Mouse (Mus musculus): ENCODE data around the gene Gng7. TPM values are rescaled to one million over a fixed set of nuclear protein-coding genes. Genes with fewer than 3 reads are reported as not detected.
A peak's percentile ranks its signal among the peaks of the same experiment; 100 is the strongest.
"Not testable (repeated sequence)": the region's sequence is repeated elsewhere in the genome, so short reads cannot be mapped to it uniquely, and the experiment has no call there.

Gene Gng7
- polyA plus RNA-seq, 1 experiment from 2014 or later = 11.3 TPM

DNA sequence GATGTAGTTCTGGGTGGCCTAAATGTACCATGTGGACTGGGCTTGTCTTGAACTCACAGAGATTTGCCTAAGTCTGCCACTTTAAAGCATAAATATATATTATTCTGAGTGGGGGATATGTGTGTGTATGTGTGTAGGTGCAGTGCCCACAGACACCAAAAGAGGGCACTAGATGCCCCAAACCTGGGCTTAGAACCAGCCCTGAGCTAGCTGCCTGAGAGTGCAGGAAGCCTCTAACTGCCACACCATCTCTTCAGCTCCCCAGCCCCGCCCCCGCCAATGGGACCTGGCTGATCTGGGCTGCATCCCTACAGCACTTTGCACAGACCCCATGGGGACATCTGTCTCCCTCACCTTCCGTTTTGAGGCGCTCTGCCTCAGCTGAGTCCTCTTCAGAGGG, 35.9 kb upstream of the Gng7 start:
- Histone ChIP-seq H3K4me1 (0 out of 2 replicates have a peak, but pooled peaks cover 2% of the 10 kb centered on the region), H3K4me2 (no peak overlapping the region), H3K27me3 (no peaks in the 10 kb centered on the region), H3K27ac (no peak overlapping the region), H3K9me3 (no peaks in the 10 kb centered on the region), H3K4me3 (no peak overlapping the region), H3K36me3 (peaks cover 88% of the 10 kb centered on the region), H3K9ac (no peak overlapping the region)
- no peak for ATAC-seq (ENCODE audit: insufficient number of reproducible peaks, insufficient read depth, low FRiP score, low TSS enrichment, low read depth)
- 83% methylated on average over 4 of the region's 4 CpGs for WGBS

DNA sequence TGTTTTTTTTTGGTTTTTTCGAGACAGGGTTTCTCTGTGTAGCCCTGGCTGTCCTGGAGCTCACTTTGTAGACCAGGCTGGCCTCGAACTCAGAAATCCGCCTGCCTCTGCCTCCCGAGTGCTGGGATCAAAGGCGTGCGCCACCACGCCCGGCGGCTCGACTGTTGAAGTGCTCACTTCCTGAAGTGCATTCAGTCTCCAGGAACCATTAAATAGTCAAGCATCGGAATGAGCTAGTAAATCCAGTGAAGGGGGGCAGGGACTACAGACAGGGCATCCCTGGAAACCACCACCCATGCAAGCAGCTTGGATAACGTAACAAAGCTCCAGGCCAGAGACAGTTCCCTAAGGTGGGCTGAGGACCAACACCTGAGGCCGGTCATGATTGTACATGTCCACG, 30.5 kb upstream of the Gng7 start:
- H3K9ac ChIP-seq; H3K4me1 ChIP-seq; H3K27me3 ChIP-seq; H3K4me2 ChIP-seq; ATAC-seq (ENCODE audit: insufficient number of reproducible peaks, insufficient read depth, low FRiP score, low TSS enrichment, low read depth); H3K4me3 ChIP-seq; H3K9me3 ChIP-seq; H3K27ac ChIP-seq: not testable (repeated sequence)
- H3K36me3 ChIP-seq = peaks cover 80% of the 10 kb centered on the region
- 91% methylated on average over 14 of the region's 14 CpGs for WGBS

DNA sequence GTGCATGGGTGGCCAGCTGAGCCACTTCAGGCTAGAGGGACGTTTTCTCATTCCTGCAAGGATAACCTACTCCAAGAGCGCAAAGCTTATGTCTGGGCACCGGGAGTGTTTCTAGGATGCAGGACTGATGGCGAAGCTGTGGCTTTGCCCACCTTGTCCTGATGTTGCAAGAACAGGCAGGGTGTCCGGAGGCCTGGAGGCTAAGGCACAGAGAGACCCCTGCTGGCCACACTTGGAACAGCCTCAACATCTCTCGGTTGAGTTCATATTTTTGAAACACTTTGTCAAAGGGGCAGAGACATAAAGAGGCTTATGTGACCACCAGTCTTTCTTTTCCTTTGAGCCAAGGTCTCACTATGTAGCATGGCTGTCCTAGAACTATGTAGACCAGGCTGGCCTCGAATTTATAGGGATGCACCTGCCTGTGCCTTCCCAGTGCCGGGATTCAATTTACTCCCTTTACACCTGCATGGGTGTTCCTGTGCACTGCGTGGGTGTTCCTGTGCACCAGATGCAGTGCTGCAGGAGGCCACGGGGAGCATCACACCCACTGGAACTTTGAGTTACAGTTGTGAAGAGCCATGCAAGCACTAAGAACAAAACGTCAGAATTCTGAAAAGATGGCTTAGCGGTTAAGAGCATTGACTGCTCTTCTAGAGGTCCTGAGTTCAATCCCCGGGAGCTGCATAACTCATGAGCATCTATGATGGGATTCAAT, 26.9 kb upstream of the Gng7 start:
- H3K9ac ChIP-seq = no peak overlapping the region
- no peak overlapping the region for H3K4me3 ChIP-seq
- H3K4me2 ChIP-seq = no peak overlapping the region
- no peak for ATAC-seq (ENCODE audit: insufficient number of reproducible peaks, insufficient read depth, low FRiP score, low TSS enrichment, low read depth)
- no peaks in the 10 kb centered on the region for H3K9me3 ChIP-seq
- H3K27ac ChIP-seq = no peak overlapping the region
- 33% methylated on average over 13 of the region's 13 CpGs for WGBS
- no peaks in the 10 kb centered on the region for H3K27me3 ChIP-seq
- peaks cover 44% of the 10 kb centered on the region for H3K36me3 ChIP-seq
- no peaks in the 10 kb centered on the region for H3K4me1 ChIP-seq

DNA sequence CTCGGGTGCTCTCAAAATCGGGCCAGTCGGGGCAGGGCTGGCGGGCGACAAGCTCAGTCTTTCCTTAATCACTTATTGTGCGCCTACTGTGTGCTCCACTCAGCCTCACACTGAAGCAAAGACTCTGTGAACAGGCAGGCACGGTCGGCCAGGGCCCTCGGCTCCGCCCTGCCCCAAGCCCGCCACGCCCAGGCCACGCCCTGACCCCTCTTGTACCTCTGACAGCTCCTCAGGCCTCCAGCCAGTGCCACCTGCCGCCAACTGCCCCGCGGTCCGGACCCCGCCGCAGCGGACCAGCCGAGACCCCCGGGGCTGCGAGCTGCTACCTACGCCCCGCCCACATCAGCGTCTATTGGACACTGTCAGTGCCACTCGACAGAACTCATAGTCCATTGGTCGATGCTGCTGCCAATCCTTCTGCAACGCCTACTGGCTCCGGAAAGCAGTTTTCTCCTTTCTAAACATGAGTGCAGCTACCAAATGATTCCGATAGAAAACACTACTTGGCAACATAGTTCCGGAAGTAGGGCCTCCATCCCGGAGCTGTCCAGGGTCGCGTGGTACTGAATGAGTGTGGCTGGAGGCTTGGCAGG, 22.3 kb upstream of the Gng7 start, which contains the start of gene Slc39a3:
Gene Slc39a3, minus strand, starts transcription at position 439 of the 593 bp plus-strand sequence.
- Histone ChIP-seq H3K27ac (no peak within 1 kb of the TSS), H3K4me2 (peak within 1 kb of the TSS; percentile 78), H3K9ac (peak within 1 kb of the TSS; percentile 84), H3K4me3 (peak within 1 kb of the TSS; percentile 87), H3K27me3 (no peaks in the 10 kb centered on the region), H3K36me3 (peaks cover 18% of the 10 kb centered on the region), H3K4me1 (0 out of 2 replicates have a peak, but pooled peaks cover 4% of the 10 kb centered on the region), H3K9me3 (no peaks in the 10 kb centered on the region)
- WGBS = under 1% methylated on average over 35 of the region's 35 CpGs
- peak; percentile 95 for ATAC-seq (ENCODE audit: insufficient number of reproducible peaks, insufficient read depth, low FRiP score, low TSS enrichment, low read depth)

DNA sequence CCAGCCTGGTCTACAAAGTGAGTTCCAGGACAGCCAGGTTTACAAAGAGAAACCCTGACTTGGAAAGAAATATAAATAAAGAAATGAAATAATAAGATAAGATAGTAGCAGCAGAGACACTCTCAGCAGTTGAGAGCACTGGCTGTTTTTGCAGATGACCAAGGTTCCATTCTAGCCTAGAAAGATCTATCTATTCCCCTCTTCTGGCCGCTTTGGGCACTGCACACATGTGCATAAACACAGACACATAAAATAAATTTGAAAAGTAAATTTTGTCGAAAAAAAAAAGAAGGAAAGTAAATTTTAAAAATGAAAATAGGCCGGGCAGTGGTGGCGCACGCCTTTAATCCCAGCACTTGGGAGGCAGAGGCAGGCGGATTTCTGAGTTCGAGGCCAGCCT, 21.5 kb upstream of the Gng7 start:
- WGBS = 74% methylated on average over 7 of the region's 7 CpGs
- no peak for ATAC-seq (ENCODE audit: insufficient number of reproducible peaks, insufficient read depth, low FRiP score, low TSS enrichment, low read depth)
- H3K4me1 ChIP-seq = 0 out of 2 replicates have a peak, but pooled peaks cover 4% of the 10 kb centered on the region
- no peak overlapping the region for H3K4me3 ChIP-seq
- H3K36me3 ChIP-seq = peaks cover 24% of the 10 kb centered on the region
- H3K4me2 ChIP-seq = no peak overlapping the region
- H3K27me3 ChIP-seq = no peaks in the 10 kb centered on the region
- no peak overlapping the region for H3K27ac ChIP-seq
- no peak overlapping the region for H3K9ac ChIP-seq
- no peaks in the 10 kb centered on the region for H3K9me3 ChIP-seq

DNA sequence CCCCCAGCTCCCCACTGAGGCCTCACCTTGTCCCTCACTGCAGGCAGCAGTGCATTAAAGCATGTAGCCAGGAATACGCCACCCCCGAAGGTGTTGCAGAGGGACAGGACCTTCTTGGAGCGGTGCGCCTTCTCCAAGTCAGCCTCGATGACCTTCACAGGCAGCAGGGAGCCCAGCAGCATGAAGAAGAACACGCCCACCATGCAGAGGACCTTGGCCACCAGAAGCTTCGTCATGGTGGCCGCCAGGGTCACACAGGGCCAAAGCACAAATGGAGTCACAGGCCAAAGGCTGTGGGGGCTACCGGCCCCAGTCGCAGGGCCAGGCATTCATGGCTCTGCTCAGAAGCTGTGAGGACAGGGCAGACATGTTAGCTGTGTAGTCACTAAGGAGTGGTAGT, 18.8 kb upstream of the Gng7 start:
- no peak overlapping the region for H3K4me2 ChIP-seq
- no peak overlapping the region for H3K27ac ChIP-seq
- no peak overlapping the region for H3K9ac ChIP-seq
- no peaks in the 10 kb centered on the region for H3K9me3 ChIP-seq
- H3K27me3 ChIP-seq = no peaks in the 10 kb centered on the region
- H3K36me3 ChIP-seq = peaks cover 43% of the 10 kb centered on the region
- no peak for ATAC-seq (ENCODE audit: insufficient number of reproducible peaks, insufficient read depth, low FRiP score, low TSS enrichment, low read depth)
- H3K4me1 ChIP-seq = 0 out of 2 replicates have a peak, but pooled peaks cover 4% of the 10 kb centered on the region
- no peak overlapping the region for H3K4me3 ChIP-seq
- WGBS = 79% methylated on average over 10 of the region's 10 CpGs

DNA sequence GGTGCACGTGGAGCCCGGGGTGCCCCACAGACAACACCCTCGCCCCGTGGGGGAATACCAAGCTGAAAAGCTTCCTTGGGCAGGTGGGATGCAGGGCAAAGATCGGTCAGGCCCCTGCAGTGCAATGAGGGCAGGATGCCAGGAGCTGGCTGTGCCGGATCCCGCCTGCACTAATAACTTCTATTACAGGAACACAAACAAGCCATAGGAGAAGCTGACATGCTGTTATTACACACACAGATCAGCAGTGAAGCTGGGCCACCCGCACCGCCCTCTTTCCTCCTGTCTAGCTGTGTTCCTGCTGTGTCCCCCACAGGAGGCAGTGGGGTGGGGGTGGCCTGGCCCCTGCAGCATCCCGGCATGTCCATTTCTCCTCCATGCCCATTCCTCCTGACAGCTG, 14.3 kb upstream of the Gng7 start:
- no peak for ATAC-seq (ENCODE audit: insufficient number of reproducible peaks, insufficient read depth, low FRiP score, low TSS enrichment, low read depth)
- Histone ChIP-seq H3K9me3 (no peaks in the 10 kb centered on the region), H3K4me2 (no peak overlapping the region), H3K9ac (no peak overlapping the region), H3K4me3 (no peak overlapping the region), H3K27ac (no peak overlapping the region), H3K4me1 (peaks cover 3% of the 10 kb centered on the region; the same call in 1 of the 2 replicates), H3K27me3 (peaks cover 25% of the 10 kb centered on the region), H3K36me3 (peaks cover 43% of the 10 kb centered on the region)
- WGBS = 69% methylated on average over 10 of the region's 10 CpGs

DNA sequence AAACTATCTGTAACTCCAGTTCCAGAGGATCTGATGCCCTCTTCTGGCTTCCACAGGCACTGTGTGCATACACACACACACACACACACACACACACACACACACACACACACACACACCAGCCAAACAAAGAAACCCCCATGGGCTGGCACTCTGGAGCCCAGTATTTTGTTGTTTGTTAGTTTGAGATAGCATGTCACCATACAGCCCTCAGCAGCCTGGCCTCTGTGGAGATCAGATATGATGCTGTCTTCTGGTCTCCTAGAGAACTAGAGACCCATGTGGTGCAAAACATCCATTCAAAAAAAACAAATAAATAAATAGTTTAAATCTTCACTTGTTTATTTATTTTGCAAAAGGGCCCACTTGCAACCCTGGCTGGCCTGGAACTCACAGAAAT, 13.5 kb upstream of the Gng7 start:
- Histone ChIP-seq H3K4me3 (no peak overlapping the region), H3K27ac (no peak overlapping the region), H3K36me3 (peaks cover 36% of the 10 kb centered on the region), H3K4me2 (no peak overlapping the region), H3K9me3 (no peaks in the 10 kb centered on the region), H3K9ac (no peak overlapping the region), H3K27me3 (peaks cover 34% of the 10 kb centered on the region), H3K4me1 (peaks cover 3% of the 10 kb centered on the region; the same call in 1 of the 2 replicates)
- ATAC-seq (ENCODE audit: insufficient number of reproducible peaks, insufficient read depth, low FRiP score, low TSS enrichment, low read depth) = no peak

DNA sequence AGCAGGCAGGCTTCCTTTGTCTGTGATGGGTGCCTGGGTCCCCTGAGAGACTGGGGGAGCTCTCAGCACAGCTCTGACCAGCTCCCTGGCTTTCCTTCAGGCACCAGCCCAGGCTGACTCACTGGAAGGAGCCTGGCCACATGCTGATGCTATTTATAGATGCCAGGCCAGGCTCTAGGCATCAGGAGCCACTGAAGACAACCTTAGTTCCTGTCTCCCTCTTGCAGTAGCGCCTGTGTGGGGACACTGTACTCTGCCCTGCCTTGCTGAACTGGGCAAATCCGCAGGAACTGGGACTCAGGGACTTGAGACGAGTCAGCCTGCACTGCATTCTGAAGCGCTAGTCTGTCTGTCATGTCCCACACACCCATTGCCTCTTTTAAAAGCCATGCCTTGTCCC, 12.6 kb upstream of the Gng7 start:
- 71% methylated on average over 4 of the region's 4 CpGs for WGBS

DNA sequence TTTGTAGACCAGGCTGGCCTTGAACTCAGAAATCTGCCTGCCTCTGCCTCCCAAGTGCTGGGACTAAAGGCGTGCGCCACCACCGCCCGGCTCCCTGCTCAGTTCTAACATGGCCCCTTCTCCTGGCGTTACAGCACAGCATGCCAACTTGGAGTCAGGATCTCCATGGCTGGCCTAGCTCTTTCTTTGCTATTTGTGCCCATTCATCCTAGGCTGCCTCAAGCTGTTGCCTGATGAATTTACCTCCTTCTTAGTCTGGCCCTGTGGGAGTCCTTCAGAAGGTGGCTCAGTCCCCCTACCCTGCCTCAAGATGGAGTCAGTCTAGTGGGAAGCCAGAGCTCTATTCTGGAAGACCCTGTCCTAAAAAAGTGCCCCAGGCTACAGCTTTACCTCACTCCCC, 12.1 kb upstream of the Gng7 start:
- no peak for ATAC-seq (ENCODE audit: insufficient number of reproducible peaks, insufficient read depth, low FRiP score, low TSS enrichment, low read depth)
- no peak overlapping the region for H3K4me2 ChIP-seq
- WGBS = 92% methylated on average over 5 of the region's 5 CpGs
- H3K36me3 ChIP-seq = peaks cover 23% of the 10 kb centered on the region
- H3K27ac ChIP-seq = no peak overlapping the region
- peaks cover 45% of the 10 kb centered on the region for H3K27me3 ChIP-seq
- H3K9me3 ChIP-seq = peaks cover 4% of the 10 kb centered on the region; the same call in 1 of the 2 replicates
- H3K4me1 ChIP-seq = peaks cover 3% of the 10 kb centered on the region; the same call in 1 of the 2 replicates
- H3K4me3 ChIP-seq = no peak overlapping the region
- no peak overlapping the region for H3K9ac ChIP-seq

More for the DNA sequence above, 12.6 kb upstream of the Gng7 start:
- no peak for ATAC-seq (ENCODE audit: insufficient number of reproducible peaks, insufficient read depth, low FRiP score, low TSS enrichment, low read depth)
- peaks cover 4% of the 10 kb centered on the region; the same call in 1 of the 2 replicates for H3K9me3 ChIP-seq
- peaks cover 3% of the 10 kb centered on the region; the same call in 1 of the 2 replicates for H3K4me1 ChIP-seq
- H3K4me3 ChIP-seq = no peak overlapping the region
- H3K36me3 ChIP-seq = peaks cover 28% of the 10 kb centered on the region
- no peak overlapping the region for H3K4me2 ChIP-seq
- H3K9ac ChIP-seq = no peak overlapping the region
- H3K27ac ChIP-seq = no peak overlapping the region
- H3K27me3 ChIP-seq = peaks cover 41% of the 10 kb centered on the region

DNA sequence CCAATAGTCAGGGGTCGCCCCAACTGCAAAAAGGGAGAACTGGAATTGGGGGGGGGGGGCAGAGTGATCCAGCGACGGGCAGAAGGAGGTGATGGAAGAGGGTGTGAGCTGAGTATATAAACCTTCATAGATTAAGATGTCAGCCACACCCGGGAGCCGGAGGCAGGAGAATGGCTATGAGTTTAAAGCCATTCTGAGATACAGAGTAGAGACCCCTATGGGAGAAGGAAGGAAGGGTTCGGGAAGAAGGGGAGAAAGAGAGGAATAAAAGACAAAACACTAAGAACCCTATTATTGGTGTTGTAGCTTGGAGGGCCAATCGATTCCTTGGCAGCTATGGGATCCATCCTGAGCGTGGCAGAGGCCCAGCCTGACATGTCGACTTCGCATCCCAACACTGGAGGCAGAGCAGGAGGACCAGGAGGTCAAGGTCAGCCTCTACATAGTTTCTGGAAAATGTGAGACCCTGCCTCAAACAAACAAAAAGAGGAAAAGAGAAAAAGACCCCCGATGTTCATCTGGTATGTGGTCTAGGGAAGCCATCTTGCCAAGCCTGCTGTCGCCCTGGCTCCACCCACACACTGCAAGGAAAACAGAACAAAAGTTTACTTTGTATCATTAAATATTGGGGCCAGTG, 11.0 kb upstream of the Gng7 start, which contains the start of gene Diras1:
Gene Diras1, minus strand, starts transcription at position 24 of the 637 bp plus-strand sequence.
- Histone ChIP-seq H3K9me3 (peaks cover 4% of the 10 kb centered on the region; the same call in 1 of the 2 replicates), H3K27me3 (peaks cover 56% of the 10 kb centered on the region), H3K36me3 (peaks cover 14% of the 10 kb centered on the region), H3K9ac (peak within 1 kb of the TSS; percentile 36; the same call in 1 of the 2 replicates), H3K27ac (no peak within 1 kb of the TSS), H3K4me1 (peaks cover 3% of the 10 kb centered on the region; the same call in 1 of the 2 replicates), H3K4me2 (peak within 1 kb of the TSS; percentile 61), H3K4me3 (peak within 1 kb of the TSS; percentile 37)
- WGBS = 48% methylated on average over 12 of the region's 12 CpGs
- ATAC-seq (ENCODE audit: insufficient number of reproducible peaks, insufficient read depth, low FRiP score, low TSS enrichment, low read depth) = no peak
